Mouse (Mus musculus) heart, postnatal 10 days (tissue): ENCODE data around the gene Slc19a1. TPM values are rescaled to one million over a fixed set of nuclear protein-coding genes. Genes with fewer than 3 reads are reported as not detected.
A peak's percentile ranks its signal among the peaks of the same experiment; 100 is the strongest.

Source experiments
- DNase-seq, 2 experiments: peaks; one replicate each; pipeline ENCODE4 v3.0.0; 2021
- intact Hi-C: fragments of 180-260 bp; cut with DNase I; formaldehyde crosslinking; loops from one replicate; pipeline ENCODE4 v1.15.1; 2025
- total RNA-seq, 2 experiments: library from RNA; stranded (reverse); gene quantifications; 2 replicates each; pipeline ENCODE4 v1.2.3; 2021

Slc19a1 gene
- total RNA-seq, 2 experiments from 2014 or later: 4.7 to 7.5 TPM

- no peak for DNase-seq
- intact Hi-C loops: no loop called here
Observed at GRCm38 (mm10) chr10:77090063-77090462, 58.0 kb downstream of the Slc19a1 start.

GRCm38 (mm10) chr10:77091538-77092097 is 59.6 kb downstream of the Slc19a1 start:
- intact Hi-C loops: no loop called here

GRCm38 (mm10) chr10:77093817-77094216 is 61.8 kb downstream of the Slc19a1 start:
- DNase-seq: no peak
- intact Hi-C loops: no loop called here

More at GRCm38 (mm10) chr10:77091538-77092097, 59.6 kb downstream of the Slc19a1 start:
- DNase-seq: no peak

GRCm38 (mm10) chr10:77095666-77096065 is 63.6 kb downstream of the Slc19a1 start:
- intact Hi-C loops: no loop called here

GRCm38 (mm10) chr10:77097006-77097889 is 65.2 kb downstream of the Slc19a1 start:
- no peak for DNase-seq
- intact Hi-C loops: no loop called here

More at GRCm38 (mm10) chr10:77095666-77096065, 63.6 kb downstream of the Slc19a1 start:
- no peak for DNase-seq

- intact Hi-C loops: no loop called here
- peak; percentile 50 for DNase-seq
Observed at GRCm38 (mm10) chr10:77097890-77098200, 65.8 kb downstream of the Slc19a1 start.

- intact Hi-C loops: no loop called here
- peak; percentile 47 to 56 for DNase-seq
Observed at GRCm38 (mm10) chr10:77098619-77099018, 66.6 kb downstream of the Slc19a1 start.

- intact Hi-C loops: no loop called here
Observed at GRCm38 (mm10) chr10:77099777-77100176, 67.7 kb downstream of the Slc19a1 start.

GRCm38 (mm10) chr10:77103689-77104088 is 71.6 kb downstream of the Slc19a1 start:
- no peak for DNase-seq
- intact Hi-C loops: no loop called here

More at GRCm38 (mm10) chr10:77099777-77100176, 67.7 kb downstream of the Slc19a1 start:
- no peak for DNase-seq

GRCm38 (mm10) chr10:77104327-77104726 is 72.3 kb downstream of the Slc19a1 start:
- intact Hi-C loops: no loop called here
- DNase-seq: no peak

- no peak for DNase-seq
- intact Hi-C loops: no loop called here
Observed at GRCm38 (mm10) chr10:77108106-77108505, 76.1 kb downstream of the Slc19a1 start.

GRCm38 (mm10) chr10:77110010-77110409 is 78.0 kb downstream of the Slc19a1 start:
- peak in 1 of 2 experiments; percentile 49 for DNase-seq
- intact Hi-C loops: no loop called here

Other genes starting within 250 kb of the Slc19a1 start
- 1 to 10 TPM; 8.8 to 9.3 TPM for gene Pcbp3, start 70.4 kb upstream of the Slc19a1 start, total RNA-seq
- 10 to 100 TPM; 49.9 to 53.2 TPM for gene Col18a1, start 134.3 kb downstream of the Slc19a1 start, total RNA-seq
- 10 to 100 TPM; 60.3 to 61.0 TPM for gene Pofut2, start 227.0 kb downstream of the Slc19a1 start, total RNA-seq